Mouse (Mus musculus) frontal cortex, adult 2 months (tissue): ENCODE results near the gene Bud23. TPM values are rescaled to one million over a fixed set of nuclear protein-coding genes. Genes with fewer than 3 reads are reported as not detected.
"Not testable (repeated sequence)": the region's sequence is repeated elsewhere in the genome, so short reads cannot be mapped to it uniquely, and the experiment has no call there.

Source experiments
- DNase-seq, 2 experiments: peaks; one replicate each; pipeline ENCODE4 v3.0.0; 2022; ENCODE audit warnings: low spot score in 1 of 2; ENCODE audit errors: extremely low spot score in 1 of 2
- polyA plus RNA-seq: library from polyadenylated mRNA; depleted of rRNA; stranded (reverse); fragments of >200 nt; gene quantifications from 2 replicates; pipeline ENCODE4 v1.2.3, GENCODE M21; 2012; rRNA removed

The Bud23 gene
- polyA plus RNA-seq, result 75.7 and 79.1 TPM in 2 replicates

DNA sequence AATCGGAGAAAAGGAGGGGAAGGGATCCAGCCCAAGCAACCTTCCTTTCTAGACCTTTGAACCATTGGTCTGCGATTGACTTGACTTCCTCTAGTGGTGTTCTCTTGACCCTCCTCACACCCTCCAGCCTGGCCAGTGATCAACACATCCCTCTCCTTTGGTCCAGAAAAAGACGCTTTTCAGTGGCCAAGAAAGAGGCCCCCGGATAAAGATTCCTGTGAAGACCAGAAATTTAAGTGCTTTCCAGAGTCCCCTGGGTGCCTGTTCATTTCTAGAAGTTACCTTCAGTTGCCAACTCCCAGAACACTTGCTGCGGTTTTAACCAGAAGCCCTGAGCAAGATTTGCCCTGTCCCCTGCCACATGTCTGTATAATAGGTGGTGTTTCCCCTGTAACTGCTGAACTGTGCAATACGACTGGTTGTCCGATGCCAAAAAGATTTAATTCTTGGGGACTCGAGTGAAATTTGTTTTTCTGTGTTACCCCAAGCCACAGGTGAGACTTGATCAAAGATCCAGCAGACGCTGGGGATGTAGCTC is at the start of gene Bud23:
Bud23 (minus strand) TSS at position 51 of the 538 bp plus-strand sequence.
- DNase-seq, result not testable (repeated sequence)

DNA sequence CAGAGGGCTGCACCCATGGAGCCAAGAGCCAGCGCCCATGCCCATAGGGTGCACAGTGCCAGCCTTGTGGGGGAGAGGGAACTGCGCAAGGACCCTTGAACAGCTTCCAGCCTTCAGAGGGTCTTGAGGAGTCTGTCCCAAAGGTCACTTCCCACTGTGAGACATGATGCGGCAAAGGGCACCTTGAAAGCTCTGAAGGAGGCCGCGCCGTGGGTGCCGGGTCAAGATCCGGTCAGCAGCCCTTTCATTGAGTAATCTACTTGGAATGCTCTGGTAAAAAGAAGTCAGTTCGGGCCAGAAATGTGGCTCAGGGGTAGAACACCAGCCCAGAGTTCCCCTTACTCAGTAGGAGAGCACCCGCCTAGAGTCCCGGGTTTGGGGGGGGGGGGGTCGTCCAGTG is 49.0 kb upstream of the Bud23 start:
- DNase-seq, result no peak

DNA sequence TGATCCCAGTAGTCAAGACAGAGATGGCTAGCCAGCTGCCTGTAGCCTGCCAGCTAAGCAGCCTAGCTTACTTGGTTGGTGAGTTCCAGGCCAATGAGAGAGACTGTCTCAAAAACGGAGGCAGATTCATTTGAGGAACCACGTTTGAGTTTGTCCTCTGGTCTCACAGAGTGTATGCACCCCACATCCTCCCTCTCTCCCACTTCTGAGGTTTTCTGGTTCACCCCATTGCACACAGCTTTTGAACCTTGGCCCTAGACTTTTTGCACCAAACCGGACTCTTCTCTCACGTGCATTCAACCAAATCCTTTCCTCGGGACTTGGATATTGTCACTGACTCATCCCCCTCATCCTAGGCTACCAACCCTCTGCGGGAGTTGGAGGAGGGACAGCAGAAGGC is 45.2 kb upstream of the Bud23 start:
- DNase-seq, result no peak

DNA sequence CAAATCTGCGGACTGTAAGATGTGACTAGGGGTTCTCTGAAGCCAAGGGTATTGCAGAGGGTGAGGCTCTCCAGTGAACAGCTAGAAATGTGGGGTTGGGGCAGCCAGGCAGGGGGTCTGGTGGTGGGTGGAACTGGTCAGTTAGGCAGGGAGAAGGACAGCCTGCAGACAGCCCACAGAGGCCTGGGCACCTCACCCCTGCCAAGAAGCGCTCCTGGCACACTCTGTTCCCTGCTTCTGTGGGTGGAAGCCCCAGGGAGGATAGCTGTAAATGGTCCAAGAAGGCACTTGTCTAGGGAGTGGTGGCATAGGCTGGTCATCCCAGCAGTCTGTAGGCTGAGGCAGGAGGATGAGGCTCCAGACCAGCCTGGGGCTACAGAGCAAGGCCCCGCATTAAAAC is 44.7 kb upstream of the Bud23 start:
- DNase-seq, result no peak

DNA sequence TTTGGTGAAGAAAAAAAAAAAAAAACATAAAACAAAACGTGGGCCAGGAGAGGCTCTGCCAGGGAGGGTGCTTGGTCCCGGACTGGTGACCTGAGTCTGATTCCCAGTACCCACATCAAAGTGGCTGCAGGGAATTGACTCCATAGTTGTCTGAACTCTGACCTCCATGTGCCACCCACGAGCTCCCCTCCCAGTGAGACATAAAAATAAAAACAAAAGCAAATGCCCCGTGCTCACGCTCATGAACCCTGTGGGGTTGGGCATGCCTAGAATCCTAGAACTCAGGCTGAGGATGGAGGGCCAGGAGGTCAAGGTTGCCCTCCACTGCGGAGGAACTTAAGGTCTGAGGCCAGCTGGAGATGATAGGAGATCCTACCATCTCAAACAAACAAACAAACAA is 44.3 kb upstream of the Bud23 start:
- DNase-seq, result no peak

DNA sequence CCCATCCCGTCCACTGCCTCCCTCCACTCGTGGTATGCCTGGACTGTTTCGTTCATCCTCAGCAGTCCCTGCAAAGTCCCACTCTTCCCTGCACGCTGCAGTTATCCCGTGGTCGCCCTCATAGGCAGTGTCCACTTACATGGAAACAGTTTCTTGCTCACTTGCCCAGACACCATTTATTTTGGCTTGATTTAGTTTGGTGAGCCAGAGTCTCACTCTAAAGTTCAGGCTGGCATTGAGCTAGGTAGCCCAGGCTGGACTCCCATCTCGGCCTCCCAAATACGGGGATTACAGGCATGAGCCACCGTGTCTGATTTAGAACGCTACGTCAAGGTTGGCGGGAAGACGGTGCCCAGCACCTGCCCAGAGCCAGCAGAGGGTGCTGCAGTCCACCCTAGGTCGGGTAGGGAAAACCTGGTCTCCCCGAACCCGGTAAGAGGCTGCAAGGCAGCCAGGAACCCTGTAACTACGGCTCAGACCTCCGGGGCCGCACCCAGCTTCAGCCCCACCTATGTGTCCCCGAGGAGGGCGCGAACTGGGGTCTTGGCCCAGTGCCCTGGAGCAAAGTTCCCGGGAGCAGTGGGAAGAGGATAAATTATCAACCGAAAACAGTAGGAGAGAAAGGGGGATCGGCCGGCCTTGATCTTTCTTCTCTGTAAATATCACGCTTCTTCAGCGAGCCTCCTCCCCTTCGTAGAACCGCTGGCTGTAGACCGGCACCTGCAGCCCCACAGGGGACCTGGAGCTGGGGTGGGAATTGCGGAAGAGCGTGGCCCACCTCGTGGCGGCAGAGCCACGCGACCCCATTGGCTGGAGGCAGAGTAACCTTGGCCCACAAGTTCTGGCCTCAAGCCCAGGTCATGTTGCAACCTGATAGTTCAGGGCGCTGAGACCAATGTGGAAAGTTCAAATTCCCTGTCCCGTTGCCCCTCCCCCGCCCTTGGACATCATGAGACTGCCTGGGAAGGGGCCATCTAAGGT is 43.1 kb upstream of the Bud23 start:
- DNase-seq, result peak in 1 of 2 experiments; percentile 15

DNA sequence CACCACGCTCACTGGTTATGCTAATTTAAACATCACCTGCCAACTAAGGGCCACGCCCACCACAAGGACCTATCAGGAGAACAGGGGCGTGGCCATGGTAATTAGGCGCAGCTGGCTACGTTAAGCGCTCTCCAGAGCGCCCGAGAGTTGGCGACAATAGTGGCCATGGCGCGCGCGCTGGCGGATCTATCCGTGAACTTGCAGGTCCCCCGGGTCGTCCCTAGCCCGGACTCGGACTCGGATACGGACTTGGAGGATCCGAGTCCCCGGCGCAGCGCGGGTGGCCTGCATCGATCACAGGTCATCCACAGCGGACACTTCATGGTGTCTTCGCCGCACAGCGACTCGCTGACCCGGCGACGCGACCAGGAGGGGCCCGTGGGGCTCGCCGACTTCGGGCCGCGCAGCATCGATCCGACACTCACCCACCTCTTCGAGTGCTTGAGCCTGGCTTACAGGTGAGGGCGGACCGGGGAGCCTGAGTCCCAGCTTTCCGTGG is 42.0 kb upstream of the Bud23 start:
- DNase-seq, result peak; percentile 34 to 65

DNA sequence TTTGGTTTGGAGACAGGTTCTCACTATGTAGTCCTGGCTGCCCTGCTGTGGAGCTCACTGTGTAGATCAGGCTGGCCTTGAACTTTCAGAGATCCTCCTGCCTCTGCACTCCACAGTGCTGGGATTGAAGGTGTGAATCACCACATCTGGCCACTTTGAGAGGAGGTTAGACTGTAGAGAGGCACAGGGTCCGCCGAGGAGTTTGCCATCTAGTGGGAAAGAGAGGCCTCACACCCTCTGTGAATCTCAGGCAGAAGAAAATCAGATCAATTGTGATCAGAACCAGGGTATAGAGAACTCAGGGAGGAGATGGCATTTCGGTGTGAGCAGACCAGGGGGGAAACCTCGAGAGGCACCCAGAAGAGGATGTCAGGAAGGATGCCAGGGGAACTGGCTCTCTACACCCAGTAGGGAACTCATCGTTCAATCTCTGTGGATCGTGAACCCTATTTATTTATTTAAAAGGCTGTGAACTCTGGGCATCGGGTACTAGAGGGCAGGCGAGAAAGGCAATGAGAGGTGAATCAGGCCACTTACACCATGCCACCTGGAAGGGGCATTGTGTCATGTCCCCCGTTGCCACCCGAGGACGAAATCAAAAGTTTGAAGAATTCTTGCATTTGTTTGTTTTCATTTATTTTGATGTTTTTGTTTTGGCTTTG is 39.4 kb upstream of the Bud23 start:
- no peak for DNase-seq

DNA sequence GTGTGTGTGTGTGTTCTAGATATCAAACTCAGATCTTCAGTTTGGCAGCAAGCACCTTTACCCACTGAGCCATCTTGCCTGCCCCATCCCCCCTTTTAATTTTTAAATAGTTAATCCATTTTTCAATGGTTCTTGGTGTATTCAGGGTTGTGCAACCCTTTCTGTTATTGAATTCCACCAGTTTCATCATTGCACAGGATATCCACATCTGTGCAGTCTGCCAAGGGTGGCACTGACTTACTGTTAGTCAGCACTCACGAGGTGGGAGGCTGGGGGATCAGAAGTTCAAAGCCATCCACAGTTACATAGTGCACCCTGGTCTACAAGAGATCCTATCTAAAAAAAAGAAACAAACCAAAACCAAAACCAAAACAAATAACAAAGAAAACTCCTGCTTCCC is 36.2 kb upstream of the Bud23 start:
- DNase-seq, result no peak

DNA sequence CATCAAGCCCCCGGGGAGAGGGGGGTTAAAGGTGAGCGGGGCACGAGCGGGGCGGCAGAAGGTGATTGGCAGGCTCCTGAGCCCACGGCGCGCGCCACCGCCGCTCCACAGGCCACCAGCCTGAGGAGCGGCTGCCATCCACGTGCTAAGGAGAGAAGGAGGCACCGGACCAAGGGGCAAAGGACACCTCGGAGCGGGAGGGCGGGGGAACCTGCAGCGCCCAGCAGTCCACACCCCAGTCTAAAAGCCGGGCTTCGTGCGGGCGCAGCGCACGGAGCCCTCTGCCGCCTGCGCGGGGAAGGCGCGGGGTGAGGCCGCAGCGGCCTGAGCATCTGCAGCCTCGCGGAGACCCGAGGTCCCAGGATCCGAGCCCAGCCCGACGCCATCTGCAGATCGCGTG is 24.9 kb upstream of the Bud23 start, which contains the start of gene Mlxipl:
Mlxipl (plus strand) TSS at position 238 of the 400 bp plus-strand sequence.
- DNase-seq, result no peak

DNA sequence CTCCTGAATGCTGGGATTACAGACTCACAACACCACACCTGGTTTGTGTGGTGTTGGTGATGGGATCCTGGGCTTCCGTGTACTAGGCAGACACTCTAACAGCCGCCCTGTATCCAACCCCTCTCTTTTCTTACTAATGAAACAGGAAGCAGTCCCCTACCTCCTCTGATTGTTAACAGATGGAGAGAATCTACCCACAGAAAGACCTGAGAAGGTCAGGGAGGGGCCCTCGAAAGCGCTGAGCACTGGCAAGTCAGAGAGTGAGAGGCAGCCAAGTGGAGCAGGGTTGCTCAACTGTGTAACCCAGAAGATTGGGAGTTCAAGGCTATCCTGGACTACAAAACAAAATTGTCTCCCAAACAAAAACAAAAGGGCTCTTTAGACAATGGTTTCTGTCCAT is 22.1 kb upstream of the Bud23 start:
- DNase-seq, result no peak

DNA sequence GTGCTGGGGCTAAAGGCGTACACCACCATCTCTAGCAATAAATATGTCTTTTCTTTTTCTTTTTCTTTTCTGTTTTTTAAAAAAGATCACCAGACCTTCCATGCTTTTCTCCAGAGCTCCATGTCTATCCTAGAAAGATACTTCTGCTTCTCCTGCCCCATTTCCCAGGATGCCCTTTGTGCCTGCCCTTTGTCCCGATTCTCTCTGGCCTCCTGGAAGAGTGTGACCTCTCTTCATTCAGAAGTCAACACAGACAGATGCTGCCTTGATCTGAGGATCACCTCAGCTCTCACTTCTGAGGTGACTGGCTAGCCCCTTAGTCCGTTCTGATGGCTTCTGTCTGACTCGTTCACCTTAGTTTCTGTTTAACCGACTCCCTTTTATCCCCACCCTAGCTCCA is 15.8 kb upstream of the Bud23 start:
- DNase-seq, result no peak

DNA sequence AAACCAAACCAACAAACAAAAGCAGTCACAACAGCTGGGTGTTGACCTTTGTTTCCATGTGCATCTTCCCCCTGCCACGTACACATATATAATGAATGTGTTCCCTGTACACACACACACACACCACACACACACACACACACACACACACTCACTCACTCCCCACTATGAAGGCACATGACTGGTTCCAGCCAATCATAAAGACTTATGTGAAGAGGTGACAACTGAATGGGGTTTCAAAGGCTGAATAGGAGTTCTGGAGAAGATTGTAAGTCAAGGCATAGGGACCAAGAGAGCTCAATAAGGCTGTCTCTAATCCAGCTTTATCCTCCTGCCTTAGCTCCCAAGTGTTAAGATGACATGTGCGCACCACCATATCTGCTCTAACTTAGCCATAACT is 14.8 kb upstream of the Bud23 start:
- DNase-seq, result no peak

DNA sequence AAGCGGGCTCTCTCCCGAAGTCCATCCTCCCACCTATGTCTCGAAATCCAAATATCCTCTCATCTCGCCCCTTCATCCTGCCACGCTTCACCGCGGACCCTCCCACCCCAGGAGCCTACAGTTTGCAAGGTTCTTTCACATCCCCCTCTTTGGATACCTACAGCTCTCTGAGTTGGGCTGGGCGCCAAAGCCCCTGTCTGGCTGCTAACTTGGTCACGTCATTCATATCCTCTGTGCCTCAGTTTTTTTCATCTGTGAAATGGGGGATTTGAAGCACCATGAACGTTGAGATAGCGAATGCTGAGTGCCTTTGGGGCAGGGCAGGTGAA is 13.7 kb upstream of the Bud23 start:
- DNase-seq, result no peak

DNA sequence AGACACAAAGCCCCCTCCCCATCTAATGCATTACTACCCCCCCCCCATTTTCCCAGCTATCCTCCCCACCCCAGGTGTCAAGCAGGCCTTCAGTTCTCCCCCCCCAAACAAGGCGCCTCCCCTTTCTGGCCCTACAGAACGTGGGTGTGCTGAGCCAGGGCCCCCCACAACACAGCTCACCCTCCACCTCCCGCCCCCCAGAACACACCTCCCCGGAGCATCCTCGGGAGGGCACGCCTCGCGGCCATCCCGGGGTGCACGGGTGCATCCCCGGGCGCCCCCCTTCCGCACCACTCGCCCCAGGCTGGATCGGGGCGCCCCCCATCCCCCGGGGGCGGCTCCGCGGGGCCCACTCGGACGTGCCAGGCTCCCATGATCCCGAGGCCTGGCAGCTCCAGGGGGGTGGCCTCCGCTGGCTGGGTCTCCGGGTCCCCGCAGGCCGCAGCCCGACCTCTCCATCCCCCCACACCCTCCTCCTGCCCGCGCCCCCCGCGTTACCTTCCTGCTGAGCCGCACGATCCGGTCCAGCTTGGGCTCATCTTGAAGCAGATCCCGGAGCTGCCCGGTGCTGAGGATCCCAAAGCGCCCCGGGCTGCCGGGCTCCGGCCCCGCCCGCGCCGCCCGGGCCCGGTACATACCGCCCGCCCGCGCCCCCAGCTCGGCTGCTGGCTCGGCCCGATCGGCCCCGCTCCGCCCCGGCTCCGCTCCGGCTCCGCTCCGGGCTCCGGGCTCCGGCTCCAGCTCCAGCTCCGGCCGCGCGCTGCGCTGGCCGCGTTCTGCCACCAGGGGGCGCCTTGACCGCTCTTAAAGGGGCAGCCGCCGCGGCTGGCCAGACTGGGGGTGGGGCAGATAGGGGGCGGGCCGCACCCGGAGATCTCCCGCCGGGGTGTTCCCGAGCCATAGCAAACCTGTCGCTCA is 13.1 kb upstream of the Bud23 start, which contains the start of gene Vps37d:
Vps37d (minus strand) TSS at position 703 of the 918 bp plus-strand sequence.
- peak; percentile 69 to 97 for DNase-seq

DNA sequence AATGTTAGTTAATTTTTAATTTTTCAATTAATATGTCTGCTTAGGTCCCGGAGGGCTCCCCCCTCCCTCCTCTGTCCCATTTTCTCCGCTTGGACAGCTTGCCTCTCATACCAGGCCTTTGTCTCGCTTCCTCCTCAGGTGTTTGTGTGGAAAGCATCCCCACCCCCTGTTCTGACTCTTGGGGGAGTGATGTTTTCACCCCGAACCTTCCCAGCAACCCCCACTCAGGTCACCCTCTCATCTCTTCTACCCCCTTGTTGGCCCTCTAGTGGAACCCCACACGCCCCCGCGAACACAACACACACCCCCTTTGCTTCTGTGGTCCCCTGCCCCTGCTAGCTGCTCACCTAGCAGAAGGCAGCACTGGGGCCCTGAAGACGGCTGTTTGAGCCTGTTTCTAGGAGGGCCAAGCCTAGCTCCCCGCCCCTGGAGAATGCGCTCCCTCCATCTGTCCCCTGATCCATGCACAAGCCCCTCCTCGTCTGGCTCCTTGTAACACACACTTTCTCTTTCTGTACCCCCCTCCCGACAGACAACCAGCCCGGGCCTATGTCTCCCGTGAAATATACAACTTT is 12.3 kb upstream of the Bud23 start:
- DNase-seq, result no peak

DNA sequence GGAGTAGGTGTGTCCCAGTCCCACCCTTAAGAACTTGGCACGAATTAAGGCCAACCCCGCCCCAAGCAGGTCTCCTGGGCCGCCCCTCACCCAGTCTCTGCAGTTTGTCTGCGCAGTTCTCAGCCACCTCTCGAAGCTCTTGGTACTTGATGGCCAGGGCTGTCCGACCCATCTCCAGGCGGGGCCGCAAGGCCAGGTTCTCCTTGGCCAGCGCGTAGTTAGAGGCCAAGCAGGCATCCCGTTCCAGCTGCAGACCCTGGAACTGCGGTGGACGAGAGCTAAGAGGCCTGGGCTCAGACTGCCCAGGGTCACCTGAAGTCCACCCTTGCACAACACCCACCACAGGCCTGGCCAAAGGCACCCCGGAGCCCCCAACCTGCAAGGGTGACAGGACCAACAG is 11.6 kb upstream of the Bud23 start:
- DNase-seq, result no peak

DNA sequence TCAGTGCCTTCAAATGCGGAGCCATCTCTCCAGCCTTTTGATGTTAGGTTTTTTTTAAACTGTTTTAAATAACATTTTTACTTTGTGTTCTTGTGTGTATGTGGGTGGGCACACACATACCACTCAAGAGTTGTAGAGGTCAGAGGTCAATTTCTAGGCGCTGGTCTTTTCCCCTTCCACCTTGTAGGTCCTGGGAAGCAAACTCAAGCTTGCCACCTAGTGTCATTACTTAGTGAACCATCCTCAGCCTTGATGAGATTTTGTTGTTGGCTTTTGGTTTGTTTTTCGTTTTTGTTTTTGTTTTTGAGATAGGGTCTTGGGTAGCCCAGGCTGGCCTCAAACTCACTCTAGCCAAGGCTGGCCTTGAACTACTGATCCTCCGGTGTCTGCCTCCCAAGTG is 10.9 kb upstream of the Bud23 start:
- no peak for DNase-seq

DNA sequence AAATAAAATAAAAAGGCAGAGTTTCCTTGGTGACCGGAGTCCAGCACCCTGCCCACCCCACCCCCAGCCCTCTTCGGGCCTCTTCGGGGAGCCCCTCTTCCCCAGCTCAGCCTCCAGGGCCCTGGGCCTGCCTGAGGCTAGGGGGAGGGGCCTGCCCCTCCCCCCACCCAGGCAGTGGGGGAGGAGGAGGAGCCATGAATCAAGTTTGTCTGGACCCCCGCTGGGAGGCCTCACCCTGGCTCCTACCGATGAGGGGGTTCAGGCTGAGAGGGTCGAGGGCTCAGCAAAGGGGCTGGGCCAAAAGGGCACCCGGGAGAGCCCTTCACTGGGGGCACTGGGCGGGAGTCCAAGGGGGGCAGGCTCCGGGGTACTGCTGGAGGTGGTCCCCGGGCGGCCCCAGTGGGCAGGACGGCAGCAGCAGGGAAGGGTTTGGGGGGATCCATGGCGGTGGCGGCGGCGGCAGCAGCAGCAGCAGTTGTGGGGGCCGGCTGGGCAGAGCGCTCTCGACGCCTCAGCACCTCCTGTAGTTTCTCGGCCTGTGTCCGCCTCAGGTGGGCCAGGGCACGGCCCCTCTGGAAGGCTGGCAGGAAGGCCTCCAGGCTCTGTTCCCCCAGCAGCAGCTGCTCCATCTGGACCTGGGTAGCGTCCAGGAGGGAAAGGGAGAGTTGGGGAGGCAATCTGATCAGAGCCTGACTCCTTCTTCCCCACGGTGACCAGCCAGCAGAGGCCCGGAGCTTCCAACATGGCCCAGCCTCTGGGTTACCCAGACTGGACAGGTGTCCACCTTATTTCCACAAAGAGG is 8.8 kb upstream of the Bud23 start:
- no peak for DNase-seq
